Comparison of ENCODE assay signal across 8 mouse cellular contexts in genomic region chr2:30048699-30049388, GRCm38 (mm10). TPM values are rescaled to one million over a fixed set of nuclear protein-coding genes. Genes with fewer than 3 reads are reported as not detected.
A peak's percentile ranks its signal among the peaks of the same experiment; 100 is the strongest.
DNase-seq lines count a peak whose midpoint lies in the region; ATAC-seq lines count a peak whose summit lies in the region.

Gene Wdr34 (minus strand): TSS chr2:30048881.

- H3K27me3 ChIP-seq in hindbrain, embryonic 12.5 days = 0 out of 2 replicates have a peak, but pooled peaks cover under 1% of the 10 kb centered on the region

- peaks cover 5% of the 10 kb centered on the region; the same call in 1 of the 2 replicates for H3K4me1 ChIP-seq in hindbrain, embryonic 12.5 days

- peak; percentile 92 for ATAC-seq in hindbrain, embryonic 12.5 days (ENCODE audit: low FRiP score)

- peak within 1 kb of the TSS; percentile 95 for H3K27ac ChIP-seq in hindbrain, embryonic 12.5 days

- H3K9ac ChIP-seq in hindbrain, embryonic 12.5 days = peak within 1 kb of the TSS; percentile 67

- H3K4me3 ChIP-seq in hindbrain, embryonic 12.5 days = peak within 1 kb of the TSS; percentile 62

- no peaks in the 10 kb centered on the region for H3K9me3 ChIP-seq in hindbrain, embryonic 12.5 days (replicated peaks)

- WGBS in hindbrain, embryonic 12.5 days = 1% methylated on average over 54 of the region's 54 CpGs

- peaks cover 9% of the 10 kb centered on the region for H3K36me3 ChIP-seq in hindbrain, embryonic 12.5 days

- peak; percentile 99 for DNase-seq in Muller cell, postnatal 12 days (ENCODE audit: inconsistent ontology term)
- peak; percentile 96 for DNase-seq in cerebellum, adult 9-11 months
- DNase-seq in frontal cortex, postnatal 10 days (ENCODE audit: low spot score in 2 of 2) = peak; percentile 93 to 96
- peak; percentile 94 to 97 for DNase-seq in layer of hippocampus, postnatal 25 days (ENCODE audit: extremely low spot score in 1 of 2, low spot score in 1 of 2)
- DNase-seq in lung, postnatal 25 days (ENCODE audit: low spot score) = peak; percentile 98
- peak; percentile 98 for DNase-seq in retina, embryonic 14.5 days (ENCODE audit: low spot score)
- peak; percentile 99 for DNase-seq in thymus, postnatal 4 days

- H3K4me2 ChIP-seq in hindbrain, embryonic 12.5 days (replicated peaks) = peak within 1 kb of the TSS; percentile 62

RNA-seq across cellular contexts. Expression of gene Wdr34, which starts in this region (rescaled TPM):
- polyA plus RNA-seq in hindbrain, embryonic 12.5 days (2016; fragmentation: Nextera tagmentation; extraction: Ambion mirVana) = 40.4 and 41.0 TPM in 2 replicates
- total RNA-seq in layer of hippocampus, postnatal 25 days (2021) = 10 to 100 TPM; 32.5 to 33.0 TPM

Comparison
In these comparisons a context has a peak if more than half of its experiments do, and no peak if none do; other contexts are left out.
1. Peak in every context shown above with its lines: DNase-seq, ATAC-seq, H3K4me3 ChIP-seq and H3K27ac ChIP-seq.